Mouse (Mus musculus): ENCODE measurements around the gene Fndc3b. TPM values are rescaled to one million over a fixed set of nuclear protein-coding genes. Genes with fewer than 3 reads are reported as not detected.
"Not testable (repeated sequence)": the region's sequence is repeated elsewhere in the genome, so short reads cannot be mapped to it uniquely, and the experiment has no call there.

The Fndc3b gene
- total RNA-seq, 2 experiments from 2014 or later: 1.5 to 7.7 TPM

GRCm38 (mm10) chr3:27454402-27455195, 256.5 kb downstream of the Fndc3b start:
- no peak for ATAC-seq (replicated peaks; ENCODE audit: low FRiP score, poor library complexity, severe bottlenecking)

- no peak for ATAC-seq (replicated peaks; ENCODE audit: low FRiP score, poor library complexity, severe bottlenecking)
These were observed 257.5 kb downstream of the Fndc3b start for GRCm38 (mm10) chr3:27453453-27454098.

- ATAC-seq (replicated peaks; ENCODE audit: low FRiP score, poor library complexity, severe bottlenecking): no peak
These were observed 261.7 kb downstream of the Fndc3b start for GRCm38 (mm10) chr3:27449447-27449846.

- no peak for ATAC-seq (replicated peaks; ENCODE audit: low FRiP score, poor library complexity, severe bottlenecking)
These were observed 262.7 kb downstream of the Fndc3b start for GRCm38 (mm10) chr3:27448367-27448766.

GRCm38 (mm10) chr3:27439704-27440103, 271.4 kb downstream of the Fndc3b start:
- no peak for ATAC-seq (replicated peaks; ENCODE audit: low FRiP score, poor library complexity, severe bottlenecking)

DNA sequence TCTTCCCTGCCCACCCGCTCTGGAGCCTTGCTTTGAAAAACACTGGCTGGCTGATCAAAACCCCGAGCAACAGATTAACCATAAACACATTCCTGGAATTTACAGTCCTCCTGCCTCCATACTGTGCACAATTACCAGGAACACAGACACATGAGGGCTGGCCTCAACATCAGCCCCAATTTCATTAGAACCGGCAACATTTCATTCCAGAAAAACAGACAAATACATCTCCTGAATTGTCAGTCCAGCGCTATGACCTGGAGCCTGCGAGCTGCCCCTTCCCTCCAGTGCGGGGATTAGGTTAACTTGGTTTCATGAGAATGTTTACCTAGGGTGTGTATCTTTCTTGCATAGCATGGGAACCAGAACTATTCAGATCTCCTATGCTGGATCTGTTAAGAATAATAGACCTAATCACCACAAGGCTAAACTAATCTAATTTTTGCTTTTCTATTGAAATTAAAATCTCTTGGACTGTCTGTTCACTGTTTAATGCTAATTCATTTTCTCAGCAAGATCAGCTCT, 275.9 kb downstream of the Fndc3b start:
- ATAC-seq (replicated peaks; ENCODE audit: low FRiP score, poor library complexity, severe bottlenecking): no peak

- no peak for ATAC-seq (replicated peaks; ENCODE audit: low FRiP score, poor library complexity, severe bottlenecking)
These were observed 278.1 kb downstream of the Fndc3b start for GRCm38 (mm10) chr3:27432981-27433380.

DNA sequence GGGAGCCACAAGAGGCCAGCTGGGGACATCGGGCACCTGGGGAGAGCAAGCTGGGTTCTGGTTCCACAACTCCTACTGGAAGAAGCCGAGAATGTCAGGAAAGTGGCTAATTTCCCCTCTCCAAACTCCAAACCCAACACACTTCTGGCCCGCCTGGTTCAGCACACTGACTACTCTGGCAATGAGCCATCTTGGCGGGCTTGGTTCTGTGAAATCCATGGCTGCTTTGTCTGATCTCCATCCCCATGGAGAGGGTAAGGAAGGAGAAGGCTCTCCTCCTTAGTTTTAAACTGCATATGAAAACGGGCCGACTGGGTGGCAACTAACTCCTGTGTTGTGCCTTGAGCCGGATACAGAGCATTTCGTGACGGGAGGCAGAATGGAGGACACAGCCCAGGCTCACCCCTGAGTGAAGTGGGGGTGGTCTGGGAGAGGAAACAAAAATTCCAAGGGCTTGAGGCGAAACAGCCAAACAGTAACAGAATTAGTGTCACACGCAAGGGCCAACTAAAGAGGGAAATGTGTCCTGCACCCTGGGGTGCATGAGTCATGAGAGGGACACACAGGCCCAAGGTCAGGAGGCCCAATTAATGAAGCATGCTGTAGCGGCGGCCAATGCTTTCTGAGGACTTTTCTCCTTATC, 280.4 kb downstream of the Fndc3b start:
- ATAC-seq (replicated peaks; ENCODE audit: low FRiP score, poor library complexity, severe bottlenecking): no peak

DNA sequence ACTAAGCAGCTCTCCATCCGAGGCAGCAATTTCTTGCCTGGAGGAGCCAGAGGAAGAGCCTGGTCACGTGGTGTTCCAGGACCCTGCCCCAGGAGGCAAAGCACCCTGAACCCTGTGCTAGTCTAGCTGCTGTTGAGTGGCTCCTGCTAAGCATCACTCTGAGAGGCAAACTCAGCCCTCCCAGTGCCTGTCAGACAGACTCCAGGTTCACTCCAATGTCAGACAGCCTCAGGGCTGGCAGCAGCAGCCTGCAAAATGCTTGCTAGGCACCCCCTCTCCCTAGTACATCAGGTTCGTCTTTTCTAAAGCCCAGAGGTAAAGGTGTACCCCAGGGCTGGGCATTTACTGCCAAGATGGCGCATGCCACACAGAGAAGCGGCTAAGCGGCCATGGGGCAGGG, 283.7 kb downstream of the Fndc3b start:
- ATAC-seq (replicated peaks; ENCODE audit: low FRiP score, poor library complexity, severe bottlenecking): no peak

DNA sequence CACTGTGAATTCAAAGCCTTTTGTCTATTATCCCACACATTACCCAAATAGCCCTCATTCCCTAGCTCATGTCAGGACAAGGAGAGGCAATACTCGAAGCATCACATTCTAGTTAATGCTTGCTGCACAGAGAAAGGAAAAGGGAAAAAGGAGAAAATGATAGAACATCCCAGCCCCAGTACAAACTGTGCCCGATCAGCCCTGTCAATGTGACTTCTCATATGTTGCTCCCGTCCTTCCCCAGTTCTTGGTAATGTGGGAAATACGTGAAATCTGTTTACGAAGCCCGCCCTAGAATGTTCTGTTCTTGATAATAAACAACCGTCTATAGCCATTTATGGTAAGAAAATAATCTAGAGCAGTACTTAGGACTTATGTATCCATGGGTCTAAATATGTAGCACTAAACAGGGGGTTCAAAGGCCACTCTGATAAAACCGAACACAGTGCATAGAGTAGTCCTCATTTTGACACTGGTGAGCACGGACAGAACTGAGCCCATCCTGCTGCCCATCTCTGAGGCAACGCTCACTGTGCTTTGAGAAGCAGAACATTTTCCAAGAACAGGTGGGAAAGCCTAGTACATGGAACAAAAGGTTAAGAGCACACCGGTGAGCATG, 286.9 kb downstream of the Fndc3b start:
- no peak for ATAC-seq (replicated peaks; ENCODE audit: low FRiP score, poor library complexity, severe bottlenecking)

DNA sequence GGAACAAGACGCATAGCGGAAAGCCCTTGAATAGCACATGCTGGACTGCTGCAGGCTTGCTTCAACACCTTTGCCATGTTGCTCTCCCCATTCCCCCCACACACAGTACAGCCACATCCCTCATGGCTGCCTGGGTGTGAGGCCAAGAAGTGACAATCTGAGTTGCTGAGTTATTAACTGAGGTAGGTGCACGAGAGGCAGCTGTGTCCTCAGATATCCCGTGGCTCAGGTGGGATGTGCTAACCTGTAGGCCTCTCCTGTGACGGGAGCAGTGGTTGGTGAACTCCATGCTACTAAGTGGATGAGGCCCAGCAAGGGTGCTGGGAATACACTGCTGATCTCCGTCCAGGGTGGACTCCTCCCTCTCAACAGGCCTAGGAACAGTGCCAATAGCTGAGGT, 288.6 kb downstream of the Fndc3b start:
- no peak for ATAC-seq (replicated peaks; ENCODE audit: low FRiP score, poor library complexity, severe bottlenecking)

DNA sequence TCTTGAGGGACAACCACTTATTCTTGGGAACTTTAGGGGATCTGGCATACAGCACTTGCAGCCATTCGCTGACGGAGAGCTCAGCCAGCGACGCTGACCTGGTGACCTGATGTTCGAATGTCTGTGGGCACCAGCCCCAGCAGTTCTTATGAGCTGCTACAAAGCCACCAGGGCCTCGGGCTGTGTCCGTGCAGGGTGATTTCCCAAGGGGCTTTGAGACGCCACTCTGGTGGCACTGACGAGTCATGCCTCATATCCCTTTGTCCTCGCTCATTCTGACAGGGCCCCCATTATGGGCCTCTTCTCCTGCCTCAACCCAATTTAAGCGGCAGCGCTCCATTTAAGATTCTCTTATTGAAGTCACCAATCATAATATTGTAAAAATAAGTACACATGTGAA, 289.1 kb downstream of the Fndc3b start:
- no peak for ATAC-seq (replicated peaks; ENCODE audit: low FRiP score, poor library complexity, severe bottlenecking)

GRCm38 (mm10) chr3:27418602-27419001, 292.5 kb downstream of the Fndc3b start:
- no peak for ATAC-seq (replicated peaks; ENCODE audit: low FRiP score, poor library complexity, severe bottlenecking)

- no peak for ATAC-seq (replicated peaks; ENCODE audit: low FRiP score, poor library complexity, severe bottlenecking)
These were observed 294.3 kb downstream of the Fndc3b start for GRCm38 (mm10) chr3:27416786-27417185.

DNA sequence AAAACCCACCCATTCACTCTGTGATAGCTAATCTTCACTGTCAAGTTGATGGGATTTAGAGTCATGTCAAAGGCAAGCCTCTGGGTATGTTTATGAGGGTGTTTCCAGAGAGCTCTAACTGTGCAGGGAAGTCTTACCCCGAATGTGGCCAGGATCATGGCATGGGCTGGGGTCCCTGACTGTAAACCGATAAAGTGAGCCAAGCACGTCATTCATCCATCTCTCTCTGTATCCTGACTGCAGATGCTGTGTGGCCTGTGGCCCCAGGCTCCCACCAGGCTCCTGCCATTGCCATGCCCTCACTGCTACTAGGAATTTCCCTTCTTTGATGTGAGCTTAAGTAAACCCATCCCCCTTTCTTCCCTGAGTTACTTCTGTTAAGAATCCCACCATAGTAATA, 297.5 kb downstream of the Fndc3b start:
- no peak for ATAC-seq (replicated peaks; ENCODE audit: low FRiP score, poor library complexity, severe bottlenecking)

DNA sequence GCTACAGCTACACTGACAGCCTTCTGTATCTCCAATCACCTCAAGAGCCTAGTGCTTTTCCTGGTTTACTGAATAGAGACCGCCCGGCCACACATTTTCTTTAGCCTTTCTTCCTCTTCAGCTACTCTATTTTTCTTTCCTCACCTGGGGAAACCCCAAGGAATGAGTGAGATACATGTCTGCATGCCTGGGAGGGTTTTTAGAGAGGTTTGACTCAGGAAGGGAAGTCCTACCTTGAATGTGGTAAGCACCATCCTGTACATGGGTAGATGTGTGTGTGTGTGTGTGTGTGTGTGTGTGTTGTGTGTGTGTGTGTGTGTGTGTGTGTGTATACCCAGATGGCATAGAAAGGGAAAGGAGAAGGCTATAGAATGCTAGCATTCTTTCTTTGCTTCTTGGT, 299.8 kb downstream of the Fndc3b start:
- ATAC-seq (replicated peaks; ENCODE audit: low FRiP score, poor library complexity, severe bottlenecking): no peak

GRCm38 (mm10) chr3:27408564-27408963, 302.5 kb downstream of the Fndc3b start:
- no peak for ATAC-seq (replicated peaks; ENCODE audit: low FRiP score, poor library complexity, severe bottlenecking)

- ATAC-seq (replicated peaks; ENCODE audit: low FRiP score, poor library complexity, severe bottlenecking): no peak
These were observed 304.7 kb downstream of the Fndc3b start for GRCm38 (mm10) chr3:27406440-27406839.

- not testable (repeated sequence) for ATAC-seq (replicated peaks; ENCODE audit: low FRiP score, poor library complexity, severe bottlenecking)
These were observed 310.1 kb downstream of the Fndc3b start for GRCm38 (mm10) chr3:27400996-27401395.

- ATAC-seq (replicated peaks; ENCODE audit: low FRiP score, poor library complexity, severe bottlenecking): no peak
These were observed 321.2 kb downstream of the Fndc3b start for GRCm38 (mm10) chr3:27389923-27390322.
